Mouse (Mus musculus) myocyte (in vitro differentiated cells): ENCODE results near the gene Zfp958. TPM values are rescaled to one million over a fixed set of nuclear protein-coding genes. Genes with fewer than 3 reads are reported as not detected.
A peak's percentile ranks its signal among the peaks of the same experiment; 100 is the strongest.

Experiments
- H3K27me3 ChIP-seq: one replicate; pipeline ENCODE4 v1.6.1; 2011; ENCODE audit not compliant: control insufficient read depth, insufficient read depth, insufficient read length
- H3K36me3 ChIP-seq: one replicate; pipeline ENCODE4 v1.6.1; 2011; ENCODE audit not compliant: control insufficient read depth, insufficient read depth
- H3K4me2 ChIP-seq: one replicate; pipeline ENCODE4 v1.6.1; 2011; ENCODE audit warnings: low read depth, control low read depth
- H3K4me3 ChIP-seq: one replicate; pipeline ENCODE4 v1.5.1; 2011; ENCODE audit warnings: mild to moderate bottlenecking, control low read depth, moderate library complexity
- H3K79me2 ChIP-seq: one replicate; pipeline ENCODE4 v1.6.1; 2011; ENCODE audit not compliant: control insufficient read depth, insufficient read depth
- H3ac ChIP-seq: one replicate; pipeline ENCODE4 v1.6.1; 2011; ENCODE audit not compliant: control insufficient read depth, insufficient read length
- CEBPB ChIP-seq: IDR thresholded peaks from 2 replicates; pipeline ENCODE4 v1.6.1; 2011; ENCODE audit warnings: mild to moderate bottlenecking, moderate library complexity; ENCODE audit not compliant: poor library complexity, insufficient read depth, severe bottlenecking
- E2F4 ChIP-seq: IDR thresholded peaks from one replicate; pipeline ENCODE4 v1.6.1; 2011; ENCODE audit warnings: mild to moderate bottlenecking, control low read depth, moderate library complexity; ENCODE audit not compliant: insufficient read depth
- MAX ChIP-seq: IDR thresholded peaks from one replicate; pipeline ENCODE4 v1.6.1; 2011; ENCODE audit warnings: low read depth, mild to moderate bottlenecking, control low read depth
- MYOD1 ChIP-seq, 3 experiments: IDR thresholded peaks; one replicate each; pipeline ENCODE4 v1.6.1; 2011; ENCODE audit warnings: control low read depth in 2 of 3, low read depth in 2 of 3, mild to moderate bottlenecking in 2 of 3, moderate library complexity in 1 of 3; ENCODE audit not compliant: insufficient read length in 2 of 3, control insufficient read depth in 1 of 3
- MYOG ChIP-seq, 3 experiments: IDR thresholded peaks; one replicate each; pipeline ENCODE4 v1.6.1; 2011; ENCODE audit warnings: control low read depth in 2 of 3, low read depth in 2 of 3, mild to moderate bottlenecking in 2 of 3; ENCODE audit not compliant: insufficient read length in 2 of 3, control insufficient read depth in 1 of 3, insufficient read depth in 1 of 3
- POLR2A ChIP-seq: IDR thresholded peaks from one replicate; pipeline ENCODE4 v1.6.1; 2011; ENCODE audit warnings: low read depth, mild to moderate bottlenecking, control low read depth, moderate library complexity; ENCODE audit not compliant: insufficient read length
- POLR2AphosphoS2 ChIP-seq: IDR thresholded peaks from one replicate; pipeline ENCODE4 v1.6.1; 2011; ENCODE audit warnings: low read depth, control low read depth; ENCODE audit not compliant: insufficient read length
- REST ChIP-seq: IDR thresholded peaks from one replicate; pipeline ENCODE4 v1.6.1; 2011; ENCODE audit warnings: mild to moderate bottlenecking, control low read depth, moderate library complexity; ENCODE audit not compliant: insufficient read depth, insufficient read length
- SRF ChIP-seq: IDR thresholded peaks from one replicate; pipeline ENCODE4 v1.6.1; 2011; ENCODE audit warnings: low read depth; ENCODE audit not compliant: control insufficient read depth, insufficient read length
- TCF12 ChIP-seq: IDR thresholded peaks from one replicate; pipeline ENCODE4 v1.6.1; 2011; ENCODE audit warnings: mild to moderate bottlenecking, control low read depth; ENCODE audit not compliant: poor library complexity, insufficient read depth, severe bottlenecking
- TCF3 ChIP-seq: IDR thresholded peaks from one replicate; pipeline ENCODE4 v1.6.1; 2011; ENCODE audit warnings: low read depth, control low read depth; ENCODE audit not compliant: insufficient read length
- USF1 ChIP-seq: IDR thresholded peaks from one replicate; pipeline ENCODE4 v1.6.1; 2011; ENCODE audit warnings: low read depth, mild to moderate bottlenecking, control low read depth, moderate library complexity
- polyA plus RNA-seq: library from polyadenylated mRNA; unstranded; fragments of >200 nt; fragmentation: generic; extraction: Trizol; gene quantifications from one replicate; pipeline ENCODE4 v1.2.1, GENCODE M21; 2012; ENCODE audit warnings: missing spikeins

Zfp958 gene
- polyA plus RNA-seq, 1 experiment = 2.8 TPM

GRCm38 (mm10) chr8:4656536-4656935, 43.6 kb downstream of the Zfp958 start:
- H3K4me2 ChIP-seq = no peak overlapping the region

GRCm38 (mm10) chr8:4675191-4676003, 62.4 kb downstream of the Zfp958 start:
- Histone ChIP-seq H3K4me2 (no peak overlapping the region), H3K27me3 (no peaks in the 10 kb centered on the region), H3ac (no peak overlapping the region), H3K4me3 (no peak overlapping the region), H3K36me3 (no peaks in the 10 kb centered on the region), H3K79me2 (no peaks in the 10 kb centered on the region)
- TF ChIP-seq E2F4 (no peak), SRF (no peak), USF1 (no peak), MYOD1 (IDR thresholded peaks at IDR 0.05; ENCODE audit: control insufficient read depth in 1 of 3, insufficient read length in 2 of 3, low read depth in 2 of 3) (no peak), POLR2AphosphoS2 (no peak), TCF12 (no peak), CEBPB (no peak), MAX (no peak), REST (no peak), MYOG (IDR thresholded peaks at IDR 0.05; ENCODE audit: control insufficient read depth in 1 of 3, insufficient read depth in 1 of 3, insufficient read length in 2 of 3, low read depth in 2 of 3) (no peak)

More at GRCm38 (mm10) chr8:4656536-4656935, 43.6 kb downstream of the Zfp958 start:
- no peaks in the 10 kb centered on the region for H3K79me2 ChIP-seq
- H3K4me3 ChIP-seq = no peak overlapping the region
- H3K36me3 ChIP-seq = no peaks in the 10 kb centered on the region
- TF ChIP-seq MYOG (IDR thresholded peaks at IDR 0.05; ENCODE audit: control insufficient read depth in 1 of 3, insufficient read depth in 1 of 3, insufficient read length in 2 of 3, low read depth in 2 of 3) (no peak), SRF (no peak), MAX (no peak), TCF3 (no peak), MYOD1 (IDR thresholded peaks at IDR 0.05; ENCODE audit: control insufficient read depth in 1 of 3, insufficient read length in 2 of 3, low read depth in 2 of 3) (no peak), CEBPB (no peak), TCF12 (no peak), REST (no peak), POLR2A (no peak)
- no peak overlapping the region for H3ac ChIP-seq
- no peaks in the 10 kb centered on the region for H3K27me3 ChIP-seq

GRCm38 (mm10) chr8:4676586-4676985, 63.6 kb downstream of the Zfp958 start:
- Histone ChIP-seq H3K27me3 (no peaks in the 10 kb centered on the region), H3K79me2 (no peaks in the 10 kb centered on the region), H3K4me3 (peak overlapping the region; percentile 88), H3K4me2 (peak overlapping the region; percentile 72), H3K36me3 (no peaks in the 10 kb centered on the region), H3ac (no peak overlapping the region)
- TF ChIP-seq MYOG (IDR thresholded peaks at IDR 0.05; ENCODE audit: control insufficient read depth in 1 of 3, insufficient read depth in 1 of 3, insufficient read length in 2 of 3, low read depth in 2 of 3) = no peak
- TF ChIP-seq CEBPB = no peak
- TF ChIP-seq MAX = no peak
- no peak for TF ChIP-seq TCF12
- no peak for TF ChIP-seq E2F4
- TF ChIP-seq MYOD1 (IDR thresholded peaks at IDR 0.05; ENCODE audit: control insufficient read depth in 1 of 3, insufficient read length in 2 of 3, low read depth in 2 of 3) = no peak
- TF ChIP-seq TCF3 = no peak

- H3K79me2 ChIP-seq = no peaks in the 10 kb centered on the region
- peak overlapping the region; percentile 72 for H3K4me2 ChIP-seq
- no peak for TF ChIP-seq REST
- TF ChIP-seq MYOD1 (IDR thresholded peaks at IDR 0.05; ENCODE audit: control insufficient read depth in 1 of 3, insufficient read length in 2 of 3, low read depth in 2 of 3) = no peak
- peak; percentile 47 for TF ChIP-seq SRF
- TF ChIP-seq MYOG (IDR thresholded peaks at IDR 0.05; ENCODE audit: control insufficient read depth in 1 of 3, insufficient read depth in 1 of 3, insufficient read length in 2 of 3, low read depth in 2 of 3) = peak in 1 of 3 experiments; percentile 8
- no peak for TF ChIP-seq USF1
- 0 out of 2 replicates have a peak, but pooled peaks have one; percentile 10 for TF ChIP-seq CEBPB
- peak; percentile 33 for TF ChIP-seq E2F4
- TF ChIP-seq POLR2A = peak; percentile 81
- peak; percentile 85 for TF ChIP-seq POLR2AphosphoS2
- peak; percentile 12 for TF ChIP-seq MAX
- TF ChIP-seq TCF12 = no peak
- TF ChIP-seq TCF3 = no peak
- H3K36me3 ChIP-seq = no peaks in the 10 kb centered on the region
- H3ac ChIP-seq = peak overlapping the region; percentile 51
- peak overlapping the region; percentile 88 for H3K4me3 ChIP-seq
- H3K27me3 ChIP-seq = no peaks in the 10 kb centered on the region
These were observed 64.6 kb downstream of the Zfp958 start for GRCm38 (mm10) chr8:4677265-4678217.
